Mouse (Mus musculus) kidney, adult 2 months (tissue): ENCODE measurements at regions not wholly inside any gene's neighbourhood (a gene's known extent, or its start where the extent isn't known, plus 50 kb on each side); places are given as distances from the start of the nearest gene placed in this dataset.

Experiments
- CTCF ChIP-seq: fragments of 200-500 bp; conservative IDR thresholded peaks from 2 replicates; pipeline ENCODE4 v1.5.1; 2011; ENCODE audit warnings: low read depth, mild to moderate bottlenecking, control low read depth, low read length, moderate library complexity, mixed read lengths; ENCODE audit not compliant: insufficient read depth, insufficient read length
- POLR2A ChIP-seq: fragments of 200-500 bp; IDR thresholded peaks from one replicate; pipeline ENCODE4 v1.6.1; 2011; ENCODE audit warnings: low read depth, low read length, control low read depth

DNA sequence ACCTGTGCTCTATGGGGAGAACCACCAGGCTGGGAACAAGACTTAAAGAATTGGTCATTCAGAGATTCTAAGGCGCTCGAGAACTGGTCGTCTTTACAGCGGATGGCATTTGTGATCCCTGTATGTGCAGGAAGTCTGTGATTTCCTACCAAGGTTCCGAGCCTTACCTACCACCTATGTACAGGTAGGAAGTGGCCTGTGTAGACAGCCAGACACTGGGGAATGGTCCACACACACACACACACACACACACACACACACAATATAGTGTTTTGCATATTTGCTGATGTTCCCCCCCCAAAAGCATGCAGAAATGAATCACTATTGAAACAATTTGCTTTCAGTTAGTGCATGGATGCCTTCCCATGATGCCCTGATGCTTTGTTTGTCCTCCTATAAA lies 307.1 kb upstream of the Hnrnpa3 start:
- TF ChIP-seq POLR2A (no peak), CTCF (no peak)
